In the genomic region with DNA sequence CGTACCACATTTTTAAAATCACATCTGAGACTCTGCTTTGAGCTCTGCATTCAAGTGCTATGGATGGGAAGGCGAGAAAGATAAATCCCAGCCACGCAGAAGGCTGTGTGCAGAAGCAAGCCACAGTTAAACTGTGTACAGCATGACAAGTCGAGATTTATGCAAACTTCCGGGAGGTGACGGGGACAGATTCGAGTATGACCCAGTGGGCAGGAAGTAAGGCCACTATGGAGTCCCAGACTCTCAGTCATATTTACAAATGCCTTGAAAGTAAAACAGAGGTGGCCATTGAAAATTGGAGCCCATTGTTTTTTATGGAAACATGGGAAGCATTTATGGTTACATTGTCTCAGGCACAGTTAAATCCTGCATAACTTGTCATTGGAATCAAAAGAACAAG, we compare ENCODE assay signal across 22 mouse cellular contexts. TPM values are rescaled to one million over a fixed set of nuclear protein-coding genes. Genes with fewer than 3 reads are reported as not detected.
DNase-seq lines count a peak whose midpoint lies in the region; ATAC-seq and TF ChIP-seq lines count a peak whose summit lies in the region.
"Had no signal": no experiment of that assay in that cellular context is flagged by ENCODE, and none has a peak within 500 bp of the region (broad histone marks: within the 10 kb centered on the region; RNA-seq: fewer than 3 reads in every experiment).

No protein-coding gene starts in this region.

- H3K9ac ChIP-seq in lung, embryonic 14.5 days: no peak overlapping the region
- H3K9ac ChIP-seq in kidney, embryonic 14.5 days (ENCODE audit: low read depth, low read length): no peak overlapping the region
- H3K9ac ChIP-seq: heart, embryonic 13.5 days; hindbrain, embryonic 14.5 days had no signal

- H3K4me1 ChIP-seq in lung, embryonic 14.5 days (ENCODE audit: insufficient read depth): 0 out of 2 replicates have a peak, but pooled peaks cover 4% of the 10 kb centered on the region
- no peaks in the 10 kb centered on the region for H3K4me1 ChIP-seq in kidney, embryonic 14.5 days (ENCODE audit: control insufficient read depth, insufficient read depth, low read length)

- peak; percentile 65 for DNase-seq in lung, embryonic 14.5 days
- DNase-seq in lung, postnatal 4 days: no peak
- DNase-seq in kidney, postnatal 36 days: peak; percentile 19 to 28
- DNase-seq in splenic B cell, adult 2 months (ENCODE audit: low read depth, low spot score): peak; percentile 21
- DNase-seq in retina, embryonic 14.5 days (ENCODE audit: low spot score): no peak
- no peak for DNase-seq in left cerebral cortex, postnatal 36 days (ENCODE audit: low spot score in 2 of 2)
- DNase-seq: cerebellum, adult 2 months; gastrocnemius, adult 2 months; left cerebral cortex, postnatal 4 days; liver; thymus, adult 18-20 months had no signal

- H3K9me3 ChIP-seq in lung, embryonic 14.5 days (ENCODE audit: low read depth, low read length): no peaks in the 10 kb centered on the region
- H3K9me3 ChIP-seq in kidney, embryonic 14.5 days (ENCODE audit: control insufficient read depth, low read length): no peaks in the 10 kb centered on the region
- H3K9me3 ChIP-seq: embryonic facial prominence, embryonic 10.5 days; heart, embryonic 13.5 days had no signal

- ATAC-seq in lung, embryonic 14.5 days (ENCODE audit: insufficient read depth): peak; percentile 75
- ATAC-seq in kidney, embryonic 14.5 days (ENCODE audit: low FRiP score, low TSS enrichment): no peak

- H3K4me2 ChIP-seq in lung, embryonic 14.5 days: no peak overlapping the region
- H3K4me2 ChIP-seq in kidney, embryonic 14.5 days (replicated peaks; ENCODE audit: low read depth, low read length): no peak overlapping the region
- H3K4me2 ChIP-seq: heart, embryonic 13.5 days; hindbrain, embryonic 14.5 days had no signal

- 20% methylated on average over 7 of the region's 7 CpGs for WGBS in lung, embryonic 14.5 days
- WGBS in kidney, embryonic 14.5 days: 48% methylated on average over 7 of the region's 7 CpGs

- intact Hi-C loops in left cerebral cortex, postnatal 36 days (cut with DNase I): loop anchor here (5.0 kb wide), 1 partner anchor 128 kb away; the partner anchor contains the start of gene Itprid2

- TF ChIP-seq CTCF in lung, embryonic 14.5 days (IDR thresholded peaks at IDR 0.05; ENCODE audit: low read depth): no peak

- H3K36me3 ChIP-seq in lung, embryonic 14.5 days (ENCODE audit: insufficient read depth): no peaks in the 10 kb centered on the region
- no peaks in the 10 kb centered on the region for H3K36me3 ChIP-seq in kidney, embryonic 14.5 days (ENCODE audit: control insufficient read depth, insufficient read depth, low read length)
- H3K36me3 ChIP-seq in splenic B cell, adult 2 months (ENCODE audit: control insufficient read depth, insufficient read depth, low read length, poor library complexity, severe bottlenecking): no peaks in the 10 kb centered on the region
- H3K36me3 ChIP-seq: embryonic facial prominence, embryonic 10.5 days; heart, embryonic 13.5 days had no signal

- no peaks in the 10 kb centered on the region for H3K27me3 ChIP-seq in lung, embryonic 14.5 days (ENCODE audit: insufficient read depth, low read length)
- no peaks in the 10 kb centered on the region for H3K27me3 ChIP-seq in kidney, embryonic 14.5 days (ENCODE audit: control insufficient read depth, insufficient read depth, low read length)
- no peaks in the 10 kb centered on the region; the same call in 1 of the 2 replicates for H3K27me3 ChIP-seq in splenic B cell, adult 2 months (ENCODE audit: control insufficient read depth, insufficient read depth, low read length, poor library complexity, severe bottlenecking)

- H3K4me3 ChIP-seq in lung, embryonic 14.5 days (ENCODE audit: low read depth, low read length): no peak overlapping the region
- no peak overlapping the region for H3K4me3 ChIP-seq in kidney, embryonic 14.5 days (ENCODE audit: low read length)
- H3K4me3 ChIP-seq: embryonic facial prominence, embryonic 10.5 days; gastrocnemius, adult 2 months; heart, embryonic 13.5 days had no signal

- no peak overlapping the region for H3K27ac ChIP-seq in lung, embryonic 14.5 days (ENCODE audit: low read depth)
- H3K27ac ChIP-seq in kidney, embryonic 14.5 days (ENCODE audit: low read depth, low read length): peak overlapping the region; percentile 17; the same call in 1 of the 2 replicates
- H3K27ac ChIP-seq: embryonic facial prominence, embryonic 10.5 days; gastrocnemius, adult 2 months; heart, embryonic 13.5 days; hindbrain, embryonic 14.5 days had no signal

RNA-seq across cellular contexts. Expression of gene Ppp1r1c, which starts 58.1 kb away (rescaled TPM):
- polyA plus RNA-seq in lung, embryonic 14.5 days (2014; fragmentation: Nextera tagmentation; extraction: Ambion mirVana): not detected in 2 replicates
- not detected in 2 replicates for polyA plus RNA-seq in kidney, embryonic 14.5 days (2014; fragmentation: Nextera tagmentation; extraction: Ambion mirVana)
- total RNA-seq in left cerebral cortex, postnatal 36 days (2021): not detected
- total RNA-seq: adrenal gland, adult 18-20 months; left cerebral cortex, postnatal 4 days had no signal
- polyA plus RNA-seq: gonadal fat pad, adult 2 months; intestine, embryonic 14.5 days; liver, embryonic 16.5 days; small intestine, adult 2 months; stomach, embryonic 14.5 days; urinary bladder, adult 2 months had no signal

Comparison
In these comparisons a context has a peak if more than half of its experiments do, and no peak if none do; other contexts are left out.
1. DNase-seq: peak in lung, embryonic 14.5 days (single experiment), kidney, postnatal 36 days (2 of 2) and splenic B cell, adult 2 months (single experiment); none in lung, postnatal 4 days (0 of 2), retina, embryonic 14.5 days (single experiment) and left cerebral cortex, postnatal 36 days (0 of 2).